ENCODE assay signal across 26 mouse cellular contexts in genomic region chr5:147089836-147090235, GRCm38 (mm10). TPM values are rescaled to one million over a fixed set of nuclear protein-coding genes. Genes with fewer than 3 reads are reported as not detected.
DNase-seq lines count a peak whose midpoint lies in the region; ATAC-seq and TF ChIP-seq lines count a peak whose summit lies in the region.
"Had no signal": no experiment of that assay in that cellular context is flagged by ENCODE, and none has a peak within 500 bp of the region (broad histone marks: within the 10 kb centered on the region; RNA-seq: fewer than 3 reads in every experiment).

No protein-coding gene starts in this region.

- H3K4me1 ChIP-seq in forebrain, embryonic 15.5 days, result peaks cover 16% of the 10 kb centered on the region
- H3K4me1 ChIP-seq in forebrain, embryonic 13.5 days, result peaks cover 14% of the 10 kb centered on the region; the same call in 1 of the 2 replicates
- peaks cover 24% of the 10 kb centered on the region for H3K4me1 ChIP-seq in limb, embryonic 13.5 days
- H3K4me1 ChIP-seq in limb, embryonic 10.5 days, result peaks cover 3% of the 10 kb centered on the region; the same call in 1 of the 2 replicates
- no peaks in the 10 kb centered on the region; the same call in 1 of the 2 replicates for H3K4me1 ChIP-seq in stomach, postnatal 0 days (replicated peaks; ENCODE audit: control insufficient read depth, insufficient read depth)
- H3K4me1 ChIP-seq: liver, embryonic 13.5 days; midbrain, embryonic 13.5 days had no signal

- no peak for TF ChIP-seq CTCF in stomach, postnatal 0 days (IDR thresholded peaks at IDR 0.05; ENCODE audit: low read depth)

- H3K4me2 ChIP-seq in forebrain, embryonic 15.5 days (replicated peaks), result no peak overlapping the region
- no peak overlapping the region for H3K4me2 ChIP-seq in forebrain, embryonic 13.5 days
- no peak overlapping the region for H3K4me2 ChIP-seq in limb, embryonic 13.5 days (replicated peaks)
- H3K4me2 ChIP-seq in stomach, postnatal 0 days (replicated peaks; ENCODE audit: low read depth), result no peak overlapping the region
- H3K4me2 ChIP-seq: heart, embryonic 15.5 days; kidney, embryonic 15.5 days; limb, embryonic 12.5 days; liver, embryonic 13.5 days; midbrain, embryonic 13.5 days had no signal

- peak; percentile 35 for DNase-seq in cerebellum, adult 9-11 months
- DNase-seq in limb, embryonic 10.5 days (ENCODE audit: low spot score), result no peak
- no peak for DNase-seq in stomach, postnatal 0 days (ENCODE audit: low spot score)
- no peak for DNase-seq in thymus, postnatal 14 days
- DNase-seq: adrenal gland, postnatal 14 days; embryo, embryonic 11 days; kidney, adult 18-20 months; kidney, postnatal 25 days; liver, embryonic 13.5 days; lung, adult 2 months; lung, postnatal 10 days; retina, postnatal 1 day; right cerebral cortex, postnatal 14 days; thymus, adult 18-20 months; thymus, postnatal 4 days had no signal

- 86% methylated on average over 3 of the region's 3 CpGs for WGBS in forebrain, embryonic 15.5 days
- 79% methylated on average over 3 of the region's 3 CpGs for WGBS in forebrain, embryonic 13.5 days
- WGBS in limb, embryonic 13.5 days, result 46% methylated on average over 3 of the region's 3 CpGs
- 75% methylated on average over 3 of the region's 3 CpGs for WGBS in limb, embryonic 10.5 days
- WGBS in stomach, postnatal 0 days, result 64% methylated on average over 3 of the region's 3 CpGs

- H3K36me3 ChIP-seq in forebrain, embryonic 15.5 days, result no peaks in the 10 kb centered on the region
- peaks cover 6% of the 10 kb centered on the region; the same call in 1 of the 2 replicates for H3K36me3 ChIP-seq in forebrain, embryonic 13.5 days (ENCODE audit: poor library complexity, severe bottlenecking)
- peaks cover 23% of the 10 kb centered on the region for H3K36me3 ChIP-seq in limb, embryonic 13.5 days
- peaks cover 46% of the 10 kb centered on the region for H3K36me3 ChIP-seq in limb, embryonic 10.5 days
- no peaks in the 10 kb centered on the region for H3K36me3 ChIP-seq in stomach, postnatal 0 days (ENCODE audit: control insufficient read depth, insufficient read depth, low read length)
- H3K36me3 ChIP-seq: heart, embryonic 15.5 days had no signal

- H3K27me3 ChIP-seq in forebrain, embryonic 15.5 days, result no peaks in the 10 kb centered on the region
- no peaks in the 10 kb centered on the region for H3K27me3 ChIP-seq in forebrain, embryonic 13.5 days
- H3K27me3 ChIP-seq in limb, embryonic 13.5 days, result no peaks in the 10 kb centered on the region
- H3K27me3 ChIP-seq in limb, embryonic 10.5 days (ENCODE audit: low read depth, poor library complexity, severe bottlenecking), result no peaks in the 10 kb centered on the region
- H3K27me3 ChIP-seq in stomach, postnatal 0 days (ENCODE audit: control insufficient read depth, insufficient read depth, low read length), result no peaks in the 10 kb centered on the region
- H3K27me3 ChIP-seq: heart, embryonic 15.5 days; kidney, embryonic 15.5 days; limb, embryonic 12.5 days; liver, embryonic 13.5 days; midbrain, embryonic 13.5 days; Patski had no signal

- H3K9me3 ChIP-seq in forebrain, embryonic 15.5 days, result no peaks in the 10 kb centered on the region
- no peaks in the 10 kb centered on the region for H3K9me3 ChIP-seq in forebrain, embryonic 13.5 days (replicated peaks)
- H3K9me3 ChIP-seq in limb, embryonic 13.5 days, result no peaks in the 10 kb centered on the region
- no peaks in the 10 kb centered on the region for H3K9me3 ChIP-seq in limb, embryonic 10.5 days (replicated peaks)
- no peaks in the 10 kb centered on the region for H3K9me3 ChIP-seq in stomach, postnatal 0 days (ENCODE audit: control insufficient read depth, low read length)
- H3K9me3 ChIP-seq: heart, embryonic 15.5 days; kidney, embryonic 15.5 days; limb, embryonic 12.5 days; liver, embryonic 13.5 days; midbrain, embryonic 13.5 days had no signal

- no peak overlapping the region for H3K9ac ChIP-seq in forebrain, embryonic 15.5 days (replicated peaks)
- no peak overlapping the region for H3K9ac ChIP-seq in forebrain, embryonic 13.5 days
- H3K9ac ChIP-seq in limb, embryonic 13.5 days, result no peak overlapping the region
- H3K9ac ChIP-seq in stomach, postnatal 0 days (ENCODE audit: low read length), result no peak overlapping the region
- H3K9ac ChIP-seq: heart, embryonic 15.5 days; kidney, embryonic 15.5 days; limb, embryonic 12.5 days; liver, embryonic 13.5 days; midbrain, embryonic 13.5 days had no signal

- TF ChIP-seq EP300 in stomach, postnatal 0 days (optimal IDR thresholded peaks at IDR 0.05), result no peak

- H3K4me3 ChIP-seq in forebrain, embryonic 15.5 days, result no peak overlapping the region
- no peak overlapping the region for H3K4me3 ChIP-seq in forebrain, embryonic 13.5 days
- no peak overlapping the region for H3K4me3 ChIP-seq in limb, embryonic 13.5 days
- H3K4me3 ChIP-seq in limb, embryonic 10.5 days, result no peak overlapping the region
- no peak overlapping the region for H3K4me3 ChIP-seq in stomach, postnatal 0 days (ENCODE audit: low read depth, low read length)
- H3K4me3 ChIP-seq: heart, embryonic 15.5 days; kidney, embryonic 15.5 days; limb, embryonic 12.5 days; liver, embryonic 13.5 days; midbrain, embryonic 13.5 days had no signal

- ATAC-seq in cerebellum, adult (ENCODE audit: insufficient number of reproducible peaks, low FRiP score, low TSS enrichment), result no peak
- no peak for ATAC-seq in forebrain, embryonic 15.5 days (replicated peaks)
- ATAC-seq in forebrain, embryonic 13.5 days, result no peak
- peak; percentile 44; the same call in 1 of the 2 replicates for ATAC-seq in limb, embryonic 13.5 days (ENCODE audit: low FRiP score, low read depth)
- no peak for ATAC-seq in stomach, postnatal 0 days (ENCODE audit: low FRiP score, low TSS enrichment)
- ATAC-seq: hindbrain, embryonic 16.5 days; midbrain, embryonic 13.5 days; Patski had no signal

- peak overlapping the region; percentile 80 for H3K27ac ChIP-seq in forebrain, embryonic 15.5 days (replicated peaks)
- H3K27ac ChIP-seq in forebrain, embryonic 13.5 days, result no peak overlapping the region
- no peak overlapping the region for H3K27ac ChIP-seq in limb, embryonic 13.5 days
- H3K27ac ChIP-seq in limb, embryonic 10.5 days, result no peak overlapping the region
- peak overlapping the region; percentile 8; the same call in 1 of the 2 replicates for H3K27ac ChIP-seq in stomach, postnatal 0 days (replicated peaks)
- H3K27ac ChIP-seq: heart, embryonic 15.5 days; limb, embryonic 12.5 days; liver, embryonic 13.5 days; macrophage; midbrain, embryonic 13.5 days had no signal

RNA-seq across cellular contexts. Expression of gene Polr1d, which starts 13.0 kb away (rescaled TPM):
- polyA plus RNA-seq in forebrain, embryonic 15.5 days (2015; fragmentation: Nextera tagmentation; extraction: Ambion mirVana), result 114 TPM in 2 replicates
- 105 and 118 TPM in 2 replicates for polyA plus RNA-seq in forebrain, embryonic 13.5 days (2015; fragmentation: Nextera tagmentation; extraction: Ambion mirVana)
- 121 and 125 TPM in 2 replicates for polyA plus RNA-seq in limb, embryonic 13.5 days (2015; fragmentation: Nextera tagmentation; extraction: Ambion mirVana)
- polyA plus RNA-seq in limb, embryonic 10.5 days (2016; fragmentation: Nextera tagmentation; extraction: Ambion mirVana), result 129 and 149 TPM in 2 replicates
- 150 TPM in 2 replicates for polyA plus RNA-seq in stomach, postnatal 0 days (2015; fragmentation: Nextera tagmentation; extraction: Ambion mirVana)

RNA-seq across cellular contexts. Expression of gene Lnx2, which starts 13.4 kb away (rescaled TPM):
- 9.9 and 10.8 TPM in 2 replicates for polyA plus RNA-seq in forebrain, embryonic 15.5 days (2015; fragmentation: Nextera tagmentation; extraction: Ambion mirVana)
- 4.7 and 5.6 TPM in 2 replicates for polyA plus RNA-seq in forebrain, embryonic 13.5 days (2015; fragmentation: Nextera tagmentation; extraction: Ambion mirVana)
- 9.4 and 11.2 TPM in 2 replicates for polyA plus RNA-seq in limb, embryonic 13.5 days (2015; fragmentation: Nextera tagmentation; extraction: Ambion mirVana)
- polyA plus RNA-seq in limb, embryonic 10.5 days (2016; fragmentation: Nextera tagmentation; extraction: Ambion mirVana), result 10.4 and 12.0 TPM in 2 replicates
- 9.3 and 10.8 TPM in 2 replicates for polyA plus RNA-seq in stomach, postnatal 0 days (2015; fragmentation: Nextera tagmentation; extraction: Ambion mirVana)

Comparison
In these comparisons a context has a peak if more than half of its experiments do, and no peak if none do; other contexts are left out.
1. H3K27ac ChIP-seq: peak in forebrain, embryonic 15.5 days (single experiment) and stomach, postnatal 0 days (single experiment); none in forebrain, embryonic 13.5 days (single experiment), limb, embryonic 13.5 days (single experiment) and limb, embryonic 10.5 days (single experiment).